Mouse (Mus musculus) heart, adult 18-20 months (tissue): ENCODE results near the gene Acsm4. TPM values are rescaled to one million over a fixed set of nuclear protein-coding genes. Genes with fewer than 3 reads are reported as not detected.

Experiments used
- DNase-seq, 2 experiments: peaks; one replicate each; pipeline ENCODE4 v3.0.0; 2021 to 2022; ENCODE audit warnings: mixed read lengths in 1 of 2
- total RNA-seq, 2 experiments: library from RNA; stranded (reverse); gene quantifications; 2 replicates each; pipeline ENCODE4 v1.2.3; 2021

Gene Acsm4
- total RNA-seq, 2 experiments from 2014 or later: not detected

GRCm38 (mm10) chr7:119762166-119762697 lies 72.4 kb downstream of the Acsm4 start:
- no peak for DNase-seq

Other genes starting within 250 kb of the Acsm4 start
- gene Gp2, start 230.7 kb upstream of the Acsm4 start, total RNA-seq: under 1 TPM in 1 of 2 experiments, not detected in 1; 0.15 TPM
- gene Umod, start 210.7 kb upstream of the Acsm4 start, total RNA-seq: not detected
- gene Acsm5, start 170.6 kb upstream of the Acsm4 start, total RNA-seq: 10 to 100 TPM; 19.8 to 21.8 TPM
- not detected for gene Pdilt, start 166.5 kb upstream of the Acsm4 start, total RNA-seq
- gene Acsm2, start 135.7 kb upstream of the Acsm4 start, total RNA-seq: not detected
- gene Acsm1, start 83.0 kb upstream of the Acsm4 start, total RNA-seq: under 1 TPM in 1 of 2 experiments, not detected in 1; 0.57 TPM
- gene Thumpd1, start 30.8 kb downstream of the Acsm4 start, total RNA-seq: 10 to 100 TPM; 16.0 to 17.2 TPM
- 1 to 10 TPM in 1 of 2 experiments, not detected in 1; 5.7 TPM for gene Acsm3, start 70.9 kb downstream of the Acsm4 start, total RNA-seq
- gene Rexo5, start 104.0 kb downstream of the Acsm4 start, total RNA-seq: 1 to 10 TPM; 1.1 to 2.1 TPM
- gene Eri2, start 104.0 kb downstream of the Acsm4 start, total RNA-seq: 1 to 10 TPM; 1.3 to 1.4 TPM
- gene Lyrm1, start 205.8 kb downstream of the Acsm4 start, total RNA-seq: 1 to 10 TPM; 7.2 to 9.6 TPM
- 10 to 100 TPM; 13.1 to 15.3 TPM for gene Dcun1d3, start 206.3 kb downstream of the Acsm4 start, total RNA-seq